Mouse (Mus musculus): ENCODE measurements around the gene Itgal.

GRCm38 (mm10) chr7:127351230-127352004 is 55.4 kb downstream of the Itgal start:
- no peak for TF ChIP-seq CTCF (IDR thresholded peaks at IDR 0.05; ENCODE audit: low read depth)
- TF ChIP-seq EP300 (IDR thresholded peaks at IDR 0.05; ENCODE audit: low read depth): no peak
